Mouse (Mus musculus) hindbrain, embryonic 14.5 days (tissue): ENCODE data around the gene Ak2. TPM values are rescaled to one million over a fixed set of nuclear protein-coding genes. Genes with fewer than 3 reads are reported as not detected.

Source experiments
- ATAC-seq: fragments of 200-750 bp; cut with Nextera tagmentation; 2 replicates; pipeline ENCODE4 v1.8.0; 2017; ENCODE audit warnings: moderate number of reproducible peaks, mild to moderate bottlenecking, moderate TSS enrichment, moderate library complexity; ENCODE audit not compliant: low FRiP score
- DNase-seq: peaks from one replicate; pipeline ENCODE4 v3.0.0-alpha.2; 2015; ENCODE audit warnings: low spot score
- H3K27ac ChIP-seq: fragments of 300-500 bp; sonication (generic); 2 replicates; pipeline ENCODE4 v1.5.1; 2014; ENCODE audit warnings: mild to moderate bottlenecking, moderate library complexity
- H3K27me3 ChIP-seq: fragments of 300-500 bp; sonication (generic); 2 replicates; pipeline ENCODE4 v1.6.1; 2014; ENCODE audit warnings: mild to moderate bottlenecking, low read length, mixed read lengths; ENCODE audit not compliant: control insufficient read depth, insufficient read depth
- H3K36me3 ChIP-seq: fragments of 300-500 bp; sonication (generic); replicated peaks from 2 replicates; pipeline ENCODE4 v1.6.1; 2014; ENCODE audit not compliant: control insufficient read depth, insufficient read depth
- H3K4me1 ChIP-seq: fragments of 300-500 bp; sonication (generic); replicated peaks from 2 replicates; pipeline ENCODE4 v1.6.1; 2014; ENCODE audit warnings: antibody characterized with exemption, low read length, mixed read lengths; ENCODE audit not compliant: control insufficient read depth, insufficient read depth
- H3K4me2 ChIP-seq: fragments of 300-500 bp; sonication (generic); replicated peaks from 2 replicates; pipeline ENCODE4 v1.6.1; 2014; ENCODE audit warnings: mild to moderate bottlenecking, moderate library complexity
- H3K4me3 ChIP-seq: fragments of 300-500 bp; sonication (generic); replicated peaks from 2 replicates; pipeline ENCODE4 v1.5.1; 2014; ENCODE audit warnings: mild to moderate bottlenecking, low read length
- H3K9ac ChIP-seq: fragments of 300-500 bp; sonication (generic); 2 replicates; pipeline ENCODE4 v1.6.1; 2014
- H3K9me3 ChIP-seq: fragments of 300-500 bp; sonication (generic); 2 replicates; pipeline ENCODE4 v1.6.1; 2016; ENCODE audit warnings: low read length; ENCODE audit not compliant: control insufficient read depth
- WGBS: fragments of 180-500 bp; shearing (Covaris S2); extraction: QIAGEN DNeasy Blood & Tissue Kit; methylation state at CpG from one replicate; pipeline ENCODE4 v1.1.7; 2014; 5-methylcytosine and 5-hydroxymethylcytosine counted together
- polyA plus RNA-seq: library from polyadenylated mRNA; unstranded; fragments of >200 nt; fragmentation: Nextera tagmentation; extraction: Ambion mirVana; gene quantifications from 2 replicates; pipeline ENCODE4 v1.2.1, GENCODE M21; 2014

The Ak2 gene
- polyA plus RNA-seq, 1 experiment from 2014 or later: 60.4 TPM

GRCm38 (mm10) chr4:129031408-129031965, 39.7 kb downstream of the Ak2 start:
- Histone ChIP-seq H3K27me3 (no peaks in the 10 kb centered on the region), H3K4me3 (no peak overlapping the region), H3K36me3 (no peaks in the 10 kb centered on the region), H3K4me1 (no peaks in the 10 kb centered on the region), H3K4me2 (no peak overlapping the region), H3K9me3 (no peaks in the 10 kb centered on the region), H3K9ac (no peak overlapping the region), H3K27ac (no peak overlapping the region)
- WGBS: 83% methylated on average over 8 of the region's 8 CpGs
- DNase-seq (no peak), ATAC-seq (no peak)

GRCm38 (mm10) chr4:129032133-129032962, 40.6 kb downstream of the Ak2 start:
- no peaks in the 10 kb centered on the region for H3K36me3 ChIP-seq
- no peak for DNase-seq
- H3K9ac ChIP-seq: no peak overlapping the region
- H3K4me2 ChIP-seq: no peak overlapping the region
- no peaks in the 10 kb centered on the region for H3K4me1 ChIP-seq
- no peaks in the 10 kb centered on the region for H3K27me3 ChIP-seq
- ATAC-seq: no peak
- WGBS: 82% methylated on average over 11 of the region's 11 CpGs
- H3K27ac ChIP-seq: no peak overlapping the region
- H3K9me3 ChIP-seq: no peaks in the 10 kb centered on the region
- no peak overlapping the region for H3K4me3 ChIP-seq

GRCm38 (mm10) chr4:129032963-129033951, 41.5 kb downstream of the Ak2 start:
- 30% methylated on average over 17 of the region's 17 CpGs for WGBS
- H3K27me3 ChIP-seq: no peaks in the 10 kb centered on the region
- no peak overlapping the region for H3K4me2 ChIP-seq
- no peak for ATAC-seq
- no peak overlapping the region for H3K4me3 ChIP-seq
- no peaks in the 10 kb centered on the region for H3K9me3 ChIP-seq
- no peak overlapping the region for H3K27ac ChIP-seq
- H3K36me3 ChIP-seq: no peaks in the 10 kb centered on the region
- H3K4me1 ChIP-seq: no peaks in the 10 kb centered on the region
- DNase-seq: no peak
- no peak overlapping the region for H3K9ac ChIP-seq

GRCm38 (mm10) chr4:129034224-129034623, 42.5 kb downstream of the Ak2 start:
- no peak for ATAC-seq

GRCm38 (mm10) chr4:129034706-129035660, 43.2 kb downstream of the Ak2 start:
- ATAC-seq (no peak), DNase-seq (no peak)
- Histone ChIP-seq H3K9ac (no peak overlapping the region), H3K4me3 (no peak overlapping the region), H3K27ac (no peak overlapping the region), H3K27me3 (no peaks in the 10 kb centered on the region), H3K36me3 (no peaks in the 10 kb centered on the region), H3K4me1 (no peaks in the 10 kb centered on the region), H3K4me2 (no peak overlapping the region), H3K9me3 (no peaks in the 10 kb centered on the region)
- WGBS: 52% methylated on average over 13 of the region's 13 CpGs

More at GRCm38 (mm10) chr4:129034224-129034623, 42.5 kb downstream of the Ak2 start:
- no peaks in the 10 kb centered on the region for H3K36me3 ChIP-seq
- no peaks in the 10 kb centered on the region for H3K4me1 ChIP-seq
- H3K27ac ChIP-seq: no peak overlapping the region
- 90% methylated on average over 3 of the region's 3 CpGs for WGBS
- no peaks in the 10 kb centered on the region for H3K9me3 ChIP-seq
- H3K4me2 ChIP-seq: no peak overlapping the region
- no peak overlapping the region for H3K4me3 ChIP-seq
- no peaks in the 10 kb centered on the region for H3K27me3 ChIP-seq
- DNase-seq: no peak
- no peak overlapping the region for H3K9ac ChIP-seq

GRCm38 (mm10) chr4:129035851-129036445, 44.2 kb downstream of the Ak2 start:
- ATAC-seq: no peak

GRCm38 (mm10) chr4:129047721-129048421, 56.1 kb downstream of the Ak2 start:
- no peaks in the 10 kb centered on the region for H3K36me3 ChIP-seq
- no peaks in the 10 kb centered on the region for H3K9me3 ChIP-seq
- peak overlapping the region; percentile 98 for H3K27ac ChIP-seq
- DNase-seq: peak; percentile 35
- 16% methylated on average over 15 of the region's 15 CpGs for WGBS
- H3K4me3 ChIP-seq: peak overlapping the region; percentile 41
- H3K9ac ChIP-seq: peak overlapping the region; percentile 72
- H3K27me3 ChIP-seq: peaks cover 14% of the 10 kb centered on the region
- ATAC-seq: no peak
- peaks cover 21% of the 10 kb centered on the region for H3K4me1 ChIP-seq
- H3K4me2 ChIP-seq: peak overlapping the region; percentile 70

More at GRCm38 (mm10) chr4:129035851-129036445, 44.2 kb downstream of the Ak2 start:
- no peak overlapping the region for H3K9ac ChIP-seq
- H3K9me3 ChIP-seq: no peaks in the 10 kb centered on the region
- no peaks in the 10 kb centered on the region for H3K27me3 ChIP-seq
- no peaks in the 10 kb centered on the region for H3K4me1 ChIP-seq
- H3K4me2 ChIP-seq: no peak overlapping the region
- 64% methylated on average over 7 of the region's 7 CpGs for WGBS
- H3K36me3 ChIP-seq: no peaks in the 10 kb centered on the region
- no peak overlapping the region for H3K27ac ChIP-seq
- H3K4me3 ChIP-seq: no peak overlapping the region
- DNase-seq: no peak
